Mouse (Mus musculus) c-Kit-negative CD71-positive TER-119-positive erythroid progenitor cells, embryonic 14.5 days (primary cell): Measurements from ENCODE around the gene Jakmip3.

Source experiments
- DNase-seq: peaks from one replicate; pipeline ENCODE4 v3.0.0-alpha.2; 2013; ENCODE audit warnings: low read depth, low spot score

The Jakmip3 gene

DNA sequence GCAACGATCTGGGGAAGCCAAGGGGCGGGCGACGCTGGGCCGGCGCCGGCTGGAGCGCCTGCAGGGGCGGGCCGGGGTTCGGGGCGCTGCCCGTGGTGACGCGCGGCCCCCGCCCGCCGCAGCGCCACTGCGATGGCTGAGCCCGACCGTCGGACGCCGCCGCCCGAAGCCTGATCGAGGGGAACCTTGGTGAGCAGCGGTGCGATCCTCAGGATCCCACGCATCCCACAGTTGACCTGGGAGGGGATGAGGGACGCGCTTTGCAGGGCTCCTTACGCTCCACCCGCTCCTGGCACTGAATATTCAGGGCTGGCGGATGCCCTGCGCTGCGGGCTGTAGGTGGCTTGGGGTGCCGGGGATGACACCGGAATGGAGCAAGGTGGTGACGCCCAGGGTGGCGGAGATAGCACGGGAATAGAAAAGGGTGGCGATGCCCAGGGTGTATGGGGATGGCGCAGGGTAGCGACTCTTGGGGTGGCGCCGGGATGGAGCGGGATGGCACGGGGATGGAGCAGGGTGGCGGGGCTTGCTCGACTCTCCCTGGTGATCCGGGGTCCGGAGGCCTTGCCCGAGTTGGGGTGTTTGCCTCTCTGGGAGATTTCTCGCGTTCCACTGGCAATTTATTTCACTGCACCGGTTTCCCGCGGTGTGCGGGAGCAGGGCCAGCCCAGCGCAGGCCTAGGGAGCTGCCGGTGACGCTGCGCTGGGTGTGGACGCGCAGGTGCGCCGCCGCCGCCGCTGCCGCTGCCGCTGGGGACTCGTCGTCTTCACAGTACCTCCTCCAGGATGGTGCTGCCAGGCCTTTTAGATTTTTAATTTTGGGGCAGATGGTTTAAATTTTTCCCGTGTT is at the start of gene Jakmip3:
Gene Jakmip3 (plus strand): TSS at position 119 of the 850 bp plus-strand sequence.
- DNase-seq: no peak

DNA sequence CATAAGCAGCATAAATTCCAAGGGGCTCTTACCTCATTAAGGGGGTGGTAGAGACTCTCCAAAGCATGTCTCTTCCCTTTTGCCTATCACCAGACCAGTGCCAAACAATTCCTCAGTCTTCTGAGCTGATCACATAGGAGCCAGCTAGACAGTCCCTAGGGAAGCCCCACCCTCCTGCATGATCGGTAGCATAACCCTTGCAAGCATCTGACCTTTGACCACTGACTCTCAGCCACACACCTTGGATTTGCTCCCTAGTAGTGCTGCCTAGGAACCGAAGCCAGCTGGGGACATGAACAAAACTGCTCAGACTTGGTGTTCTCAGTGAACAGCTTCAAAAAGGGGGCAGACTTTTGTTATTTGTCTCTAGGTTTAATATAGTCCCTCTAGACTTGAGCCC is 42.4 kb upstream of the Jakmip3 start:
- no peak for DNase-seq

DNA sequence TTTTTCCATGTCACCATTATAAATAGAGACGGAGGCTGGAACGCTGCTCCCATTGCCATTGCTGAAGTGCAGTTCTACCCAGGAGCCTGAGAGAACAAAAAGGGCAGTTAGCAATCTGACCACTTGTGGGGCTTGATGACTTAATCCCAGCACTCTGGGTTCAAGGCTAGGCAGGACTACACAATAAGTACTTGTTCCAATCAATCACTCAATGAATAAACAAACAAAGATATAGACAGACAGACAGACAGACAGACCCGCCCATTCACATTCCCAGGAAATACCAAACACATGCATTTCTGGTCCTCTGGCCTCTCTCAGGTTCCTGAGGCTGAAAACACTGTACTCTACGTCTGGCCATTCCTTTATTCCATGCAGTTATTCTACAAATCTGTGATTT is 41.8 kb upstream of the Jakmip3 start:
- no peak for DNase-seq

DNA sequence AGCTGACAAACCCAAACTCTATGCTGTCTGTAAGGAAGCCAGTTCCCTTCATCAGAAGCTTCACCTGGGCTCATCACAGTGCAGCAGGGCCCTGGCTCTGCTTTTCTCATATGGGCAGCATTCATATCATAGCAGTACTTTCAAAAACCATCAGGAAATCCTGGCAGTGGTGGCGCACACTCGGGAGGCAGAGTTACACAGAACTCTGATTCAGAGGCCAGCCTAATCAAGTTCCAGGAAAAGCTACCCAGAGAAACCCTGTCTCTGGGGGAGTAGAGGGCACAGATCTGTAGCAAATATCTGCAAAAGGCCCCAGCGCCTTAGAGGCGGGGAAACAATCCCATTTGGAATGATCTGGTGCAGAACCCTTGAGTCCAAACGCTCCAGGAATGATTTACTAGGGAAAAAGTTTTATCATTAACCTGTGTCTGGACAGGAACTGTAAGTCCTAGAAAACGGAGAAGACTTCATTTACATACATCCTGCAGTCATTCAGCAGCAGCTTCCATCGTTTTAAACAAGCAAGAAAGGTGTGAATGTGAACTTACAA is 36.6 kb upstream of the Jakmip3 start:
- DNase-seq: no peak

DNA sequence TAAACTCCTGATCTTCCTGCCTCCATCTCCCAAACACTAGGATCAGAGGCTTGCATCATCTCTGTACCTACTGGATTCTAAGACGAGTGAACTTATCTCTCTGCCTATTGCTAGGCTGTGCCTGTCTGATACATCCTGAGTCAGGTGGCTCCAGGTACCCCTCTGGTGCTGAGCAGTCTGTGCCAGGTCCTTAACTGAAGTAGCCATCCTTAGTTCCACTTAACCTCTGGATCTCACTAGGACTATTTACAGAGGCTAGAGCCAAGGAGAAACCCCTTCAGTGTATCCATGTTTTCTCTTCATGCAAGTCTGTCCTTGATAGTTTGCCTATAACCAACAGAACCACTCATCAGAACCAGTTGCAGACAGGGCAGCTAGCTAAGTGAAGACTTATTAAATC is 34.1 kb upstream of the Jakmip3 start:
- no peak for DNase-seq

DNA sequence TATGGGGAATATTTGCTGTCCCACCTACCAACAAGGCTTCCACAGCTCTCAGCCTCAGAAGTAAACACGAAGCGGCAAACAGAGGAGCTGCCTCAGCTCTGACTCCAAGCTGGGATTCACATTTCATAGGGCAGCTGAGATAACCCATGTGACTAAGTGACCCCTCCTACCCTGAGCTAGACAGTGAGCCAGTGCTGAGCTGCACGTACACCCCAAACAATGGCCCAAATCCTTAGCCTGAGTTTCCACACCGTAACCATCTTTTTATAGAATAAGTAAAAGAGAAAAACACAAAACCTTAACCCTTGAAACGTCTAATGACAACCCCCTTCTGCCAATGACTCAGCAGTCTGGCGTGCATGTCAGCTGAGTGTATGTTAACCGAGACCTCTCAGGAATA is 33.5 kb upstream of the Jakmip3 start:
- peak; percentile 38 for DNase-seq

DNA sequence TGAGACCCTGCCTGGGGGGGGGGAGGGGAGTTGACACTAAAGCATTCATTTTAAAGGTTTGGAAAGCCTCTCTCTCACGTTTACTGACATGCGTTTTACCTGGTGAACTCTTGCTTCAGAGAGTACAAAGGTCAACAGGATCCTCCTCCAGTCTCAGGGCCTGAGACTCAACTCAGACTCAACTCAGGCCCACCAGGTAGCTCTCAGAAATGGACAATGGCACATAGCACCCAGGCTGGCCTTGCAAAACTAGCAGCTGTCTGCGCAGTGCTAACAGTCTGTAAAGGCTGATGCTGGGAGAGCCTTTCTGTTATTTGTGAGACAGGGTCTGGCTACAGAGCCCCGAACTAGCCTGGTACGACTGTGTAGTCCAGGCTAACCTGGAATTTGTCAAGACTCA is 32.6 kb upstream of the Jakmip3 start:
- DNase-seq: no peak

DNA sequence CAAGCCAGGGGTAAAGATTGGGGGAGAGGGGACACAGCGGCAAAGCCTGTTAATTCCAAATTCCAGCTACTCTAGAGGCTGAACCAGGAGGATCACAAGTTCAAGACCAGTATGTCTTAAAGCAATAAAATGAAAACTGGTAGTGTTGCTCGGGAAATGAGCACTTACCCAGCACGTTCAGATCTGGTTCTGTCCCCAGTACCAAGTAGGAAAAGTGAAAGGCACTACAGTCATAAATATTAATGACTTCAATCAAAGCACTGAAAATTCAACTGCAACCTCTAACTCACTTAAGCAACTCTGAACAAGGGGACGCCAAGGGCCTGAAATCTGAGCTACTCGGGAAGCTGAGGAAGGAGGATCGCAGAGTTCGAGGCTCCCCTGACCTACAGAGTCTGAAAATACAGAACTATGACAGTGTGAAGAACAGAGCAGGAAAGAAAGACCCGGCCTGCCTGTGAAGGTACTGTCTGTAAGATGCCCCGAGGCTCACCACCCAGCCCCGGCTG is 31.7 kb upstream of the Jakmip3 start:
- DNase-seq: no peak

DNA sequence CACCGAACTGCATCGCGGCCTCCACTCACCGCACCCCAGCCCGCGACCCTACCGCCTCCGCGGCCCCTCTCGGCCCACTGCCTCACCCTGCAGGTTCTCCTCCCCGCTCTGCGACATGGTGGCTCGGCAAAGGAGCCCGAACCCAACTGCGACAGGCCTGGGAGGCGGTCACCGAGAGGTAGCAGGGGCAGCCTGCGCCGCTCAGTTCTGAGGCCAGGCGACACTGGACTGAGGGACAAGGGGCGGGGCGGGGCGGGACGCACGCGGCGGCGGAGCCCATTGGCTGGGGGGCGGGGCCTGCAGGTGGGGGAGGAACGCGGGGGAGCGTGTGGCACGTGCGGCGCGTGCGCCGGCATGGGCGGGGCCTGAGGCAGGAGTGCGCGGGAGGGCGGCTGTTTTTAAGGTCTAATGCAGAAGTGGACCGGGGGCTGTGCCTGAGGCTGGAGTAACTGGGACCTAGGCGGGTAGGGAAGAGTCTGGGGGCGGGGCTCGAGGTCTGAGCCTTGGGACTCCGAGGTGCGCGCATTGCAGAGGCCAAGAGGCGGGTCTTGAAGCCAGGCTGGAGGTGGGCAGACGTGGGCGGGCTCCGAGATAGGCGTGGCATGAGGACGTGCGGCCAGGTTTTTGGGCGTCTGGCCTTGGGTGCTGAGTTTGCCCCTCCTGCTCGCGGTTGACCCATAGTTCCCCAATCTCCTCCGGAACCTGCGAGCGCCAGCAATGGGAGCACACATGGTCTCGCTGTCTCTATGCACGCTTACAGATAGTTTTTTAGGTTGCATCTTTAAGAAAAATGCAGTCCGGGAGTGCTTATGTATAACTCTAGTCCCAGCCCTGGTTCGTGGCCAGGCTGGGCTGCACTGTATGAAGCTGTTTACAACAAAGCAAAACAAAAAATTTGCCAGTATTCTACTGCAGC is 31.0 kb upstream of the Jakmip3 start, which contains the start of gene Bnip3:
Gene Bnip3 (minus strand): TSS at position 243 of the 916 bp plus-strand sequence.
- DNase-seq: peak; percentile 79

DNA sequence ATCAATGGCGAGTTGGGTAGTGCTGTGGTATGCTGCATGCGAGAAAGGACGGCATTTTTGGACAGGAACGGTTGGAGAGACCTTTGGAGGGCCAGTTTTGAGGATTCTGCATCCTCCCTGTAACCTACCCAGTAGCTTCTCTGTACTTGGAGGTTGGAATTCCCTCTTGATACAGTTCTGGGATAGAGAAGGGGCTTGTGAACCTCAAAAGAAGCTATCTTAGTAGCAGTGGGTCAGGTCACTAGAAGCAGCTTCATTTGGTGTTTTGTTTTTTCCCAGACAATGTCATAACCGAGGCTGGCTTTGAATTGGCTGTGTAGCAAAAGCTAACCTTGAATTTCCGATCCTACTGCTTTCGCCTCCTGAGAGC is 30.4 kb upstream of the Jakmip3 start:
- no peak for DNase-seq

DNA sequence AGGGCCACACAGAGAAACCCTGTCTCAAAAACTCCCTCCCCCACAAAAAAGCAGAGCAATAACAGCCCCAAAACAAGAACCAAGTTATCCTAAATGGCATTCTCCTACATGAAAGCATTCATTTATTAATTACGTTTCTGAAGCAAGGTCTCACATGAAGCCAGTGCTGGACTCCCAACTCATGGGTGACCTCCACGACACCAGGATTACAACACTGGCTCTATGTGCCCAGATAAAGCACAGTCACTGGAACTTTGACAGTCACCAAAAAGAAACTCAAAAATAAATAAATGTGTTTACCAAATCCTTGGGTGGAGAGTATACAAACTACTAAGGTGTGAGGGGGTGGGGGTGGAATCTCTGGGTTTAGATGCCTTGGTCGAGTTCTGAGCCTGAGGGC is 26.9 kb upstream of the Jakmip3 start:
- no peak for DNase-seq

DNA sequence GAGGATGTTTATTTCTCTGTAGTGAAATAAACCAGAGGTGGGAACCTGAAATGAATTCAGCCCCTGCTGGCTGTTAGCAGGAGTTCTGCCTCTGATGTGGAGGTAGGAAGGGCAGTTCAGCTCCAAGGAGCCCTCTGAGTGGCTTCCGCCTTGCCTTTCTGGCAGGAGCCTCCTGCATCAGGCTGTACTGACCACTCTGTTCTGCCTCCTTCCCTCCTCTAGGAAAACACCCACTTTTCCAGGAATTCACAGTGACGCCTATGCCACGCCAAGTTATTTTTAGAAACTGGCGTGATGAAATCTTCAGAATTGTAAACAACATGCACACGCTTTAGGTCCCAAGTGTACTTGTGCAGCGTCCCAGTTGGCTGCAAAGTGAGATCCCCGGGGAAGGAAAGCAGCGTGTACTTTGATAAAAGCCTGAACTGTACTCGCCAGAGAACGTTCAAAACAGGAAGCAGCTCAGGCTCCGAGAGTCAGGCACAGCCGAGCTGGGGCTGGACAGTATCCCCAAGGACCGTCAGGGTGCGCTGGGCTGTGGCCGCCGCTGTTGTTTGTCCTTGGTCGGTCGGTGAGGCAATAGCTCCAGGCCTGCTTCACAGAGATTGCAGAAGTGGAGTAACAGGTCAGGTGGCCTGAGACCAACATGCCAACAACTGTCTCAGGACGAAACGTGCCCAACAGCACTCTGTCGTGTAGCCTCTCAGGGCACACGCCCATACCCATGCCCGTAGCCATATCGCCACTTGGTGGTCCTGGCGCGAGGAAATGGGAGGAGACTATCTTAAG is 21.2 kb upstream of the Jakmip3 start:
- DNase-seq: no peak

DNA sequence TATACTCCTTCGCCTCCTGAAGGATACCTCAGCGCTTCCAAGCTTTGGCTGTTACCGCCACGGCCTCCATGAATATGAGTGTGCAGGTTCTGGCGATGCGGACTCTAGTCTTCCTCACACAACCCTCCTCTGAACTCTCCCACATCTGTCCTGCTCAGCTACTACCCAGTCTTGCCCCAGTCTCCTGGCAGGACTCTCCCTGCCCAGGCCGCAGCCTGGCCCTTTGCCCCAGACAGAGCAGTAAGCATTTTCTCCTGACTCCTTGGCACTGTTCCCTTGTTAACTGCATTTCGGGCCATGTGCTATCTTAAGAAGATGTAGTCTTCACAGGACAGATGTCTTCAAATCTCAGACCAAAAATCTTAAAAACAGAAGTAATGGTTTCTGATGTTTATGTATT is 18.9 kb upstream of the Jakmip3 start:
- DNase-seq: no peak

DNA sequence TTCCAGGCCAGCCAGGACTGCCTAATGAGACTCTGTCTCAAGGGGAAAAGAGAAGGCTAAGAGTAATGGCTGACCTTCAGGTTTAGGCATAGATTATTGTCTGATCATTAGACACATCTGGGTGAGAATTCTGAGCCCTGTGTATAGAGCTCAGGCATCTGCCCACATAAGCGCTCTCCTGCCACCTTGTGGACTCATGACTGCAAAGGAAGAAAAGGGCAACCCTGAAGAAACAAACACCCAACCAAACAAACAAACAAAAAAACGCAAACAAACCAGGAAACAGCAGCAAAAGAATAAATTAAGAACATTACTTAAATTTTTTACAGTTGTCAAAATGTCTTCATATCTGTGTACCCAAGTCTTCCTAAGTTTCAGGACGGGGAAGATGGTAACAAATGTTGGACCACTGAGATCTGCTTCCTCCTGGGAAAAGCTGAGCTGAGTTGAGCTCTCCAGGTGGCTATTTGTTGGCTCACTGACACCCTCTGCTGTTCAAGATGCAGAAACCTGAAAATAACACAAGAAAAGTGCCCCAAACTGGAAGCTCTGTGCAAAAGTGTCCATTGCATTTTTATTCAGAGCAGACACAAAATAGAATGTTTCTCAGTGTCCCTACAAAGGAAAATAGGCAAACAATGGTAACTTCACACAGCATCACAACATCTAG is 16.6 kb upstream of the Jakmip3 start:
- no peak for DNase-seq

DNA sequence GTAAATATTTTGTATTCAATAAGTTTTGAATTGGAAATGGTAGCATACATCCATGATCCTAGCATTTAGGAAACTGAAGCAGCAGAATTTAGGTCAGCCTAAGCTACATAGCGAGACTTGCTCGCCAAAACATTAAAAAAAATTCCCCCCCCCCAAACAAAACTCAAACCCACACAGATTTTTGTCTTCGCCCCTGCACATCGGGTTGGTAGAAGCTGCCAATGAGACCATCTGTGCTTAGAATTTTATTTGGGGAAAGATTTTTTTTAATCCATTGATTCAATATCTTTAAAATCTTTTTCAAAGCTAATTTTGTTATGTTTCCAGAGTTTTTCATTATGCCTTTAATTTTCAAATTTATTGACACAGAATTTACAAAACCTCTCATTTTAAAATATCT is 12.1 kb upstream of the Jakmip3 start:
- no peak for DNase-seq

DNA sequence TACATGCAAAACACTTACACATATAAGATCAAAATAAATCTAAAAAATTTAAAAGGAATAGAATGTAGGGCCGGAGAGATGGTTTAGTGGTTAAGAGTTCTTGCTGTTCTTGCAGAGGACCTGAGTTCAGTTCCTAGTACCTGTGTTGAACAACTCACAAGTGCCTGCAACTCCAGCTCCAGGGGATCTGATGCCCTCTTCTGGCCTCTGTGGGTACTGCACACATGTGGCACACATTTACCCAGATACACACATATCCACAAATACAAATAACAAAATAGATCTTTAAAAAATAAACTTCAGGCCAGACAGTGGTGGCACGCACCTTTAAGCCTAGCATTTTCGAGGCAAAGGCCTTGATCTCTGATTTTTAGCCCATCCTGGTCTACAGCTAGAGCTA is 6.0 kb upstream of the Jakmip3 start:
- no peak for DNase-seq

DNA sequence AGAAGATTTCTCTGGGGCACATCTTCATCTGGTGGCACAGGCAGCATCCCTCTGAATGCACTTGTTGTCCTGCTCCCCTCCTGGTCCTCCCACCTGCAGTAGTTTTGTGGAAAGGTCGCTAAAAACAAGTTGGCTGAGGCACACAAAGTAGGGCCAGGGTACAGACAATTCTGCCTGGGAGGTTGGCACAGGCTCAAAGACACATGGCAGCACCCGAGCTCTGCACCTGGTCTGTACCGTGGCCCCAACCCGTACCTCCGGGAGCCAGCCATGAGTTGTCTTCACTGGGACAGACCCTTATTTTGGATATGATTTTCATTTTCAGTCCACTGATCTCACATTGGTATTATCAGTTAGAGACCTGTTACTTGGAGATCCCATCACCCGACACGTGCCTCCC is 1.5 kb upstream of the Jakmip3 start:
- DNase-seq: no peak

DNA sequence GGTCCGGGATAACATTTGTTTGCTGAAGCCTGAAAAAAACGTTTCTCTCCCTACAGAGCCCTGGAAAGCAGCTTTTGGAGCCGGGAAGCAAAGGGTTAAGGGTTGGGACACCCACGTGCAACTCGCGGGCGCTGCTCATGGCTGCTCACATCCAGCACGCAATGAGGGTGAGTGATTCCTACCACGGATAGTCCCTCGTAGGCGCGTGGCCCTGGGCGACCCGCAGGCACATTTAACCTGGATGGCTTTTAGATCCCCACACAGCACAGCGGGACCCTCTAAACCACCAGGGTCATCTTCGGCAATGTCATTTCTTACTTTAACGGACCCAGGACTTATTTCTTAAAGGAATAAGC is 296 bp upstream of the Jakmip3 start:
- DNase-seq: no peak

DNA sequence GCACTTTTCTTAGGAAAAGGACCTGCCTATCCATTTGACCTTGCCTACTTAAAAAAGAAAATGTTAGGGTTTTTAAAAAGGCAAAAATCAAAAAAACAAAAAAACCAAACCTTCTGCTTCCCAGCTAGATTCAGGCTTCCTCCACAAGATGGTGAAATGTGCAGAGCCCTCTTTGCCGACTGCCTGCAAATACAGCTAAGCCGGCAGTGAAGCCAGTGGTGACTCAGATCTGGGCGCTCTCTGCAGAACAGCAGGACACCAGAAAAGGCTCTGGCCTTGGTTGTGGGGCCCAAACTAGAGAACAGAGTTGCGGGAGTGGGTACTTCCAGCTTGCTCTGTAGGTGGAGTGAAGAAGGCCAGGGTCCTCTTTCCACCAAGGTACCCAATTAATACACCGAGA is 1.0 kb downstream of the Jakmip3 start:
- DNase-seq: no peak

DNA sequence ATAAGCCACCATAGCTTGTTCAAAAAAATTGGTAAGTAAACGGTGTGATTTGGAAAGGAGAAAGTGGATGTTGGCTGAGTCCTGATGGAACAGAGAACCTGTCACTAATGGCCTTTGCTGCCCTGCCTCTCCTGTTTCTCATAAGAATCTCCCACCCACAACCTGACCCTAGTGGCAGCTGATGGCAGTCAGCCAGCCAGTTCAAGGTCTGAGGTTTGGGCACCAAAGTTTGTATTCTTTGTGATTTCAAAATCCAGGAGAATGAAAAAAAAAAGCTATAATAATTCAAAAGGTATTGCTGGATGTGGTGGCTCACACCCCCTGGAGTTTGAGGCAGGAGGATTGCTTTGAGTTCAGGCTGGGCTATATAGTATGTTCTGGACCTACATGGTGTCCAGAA is 1.8 kb downstream of the Jakmip3 start:
- no peak for DNase-seq

DNA sequence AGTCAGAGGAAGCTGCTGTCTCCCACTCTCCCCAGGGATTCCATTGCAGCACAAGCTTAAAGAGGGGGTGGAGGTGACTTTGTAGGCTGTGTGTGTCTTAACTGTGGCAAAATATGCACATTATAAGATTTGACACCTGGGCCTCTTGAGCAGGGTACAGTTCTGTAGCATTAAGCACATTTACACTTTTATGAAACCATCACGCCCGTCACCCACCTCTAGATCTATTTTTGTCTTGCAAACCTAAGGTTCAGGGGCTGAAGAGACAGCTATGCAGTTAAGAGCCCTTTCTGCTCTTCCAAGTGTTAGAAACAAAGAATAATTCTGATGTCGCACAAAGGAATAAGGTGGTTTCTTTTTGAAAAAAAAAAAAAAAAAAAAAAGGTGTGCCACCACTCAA is 5.1 kb downstream of the Jakmip3 start:
- DNase-seq: no peak
